Mouse (Mus musculus): ENCODE data around the gene Fam117a.

DNA sequence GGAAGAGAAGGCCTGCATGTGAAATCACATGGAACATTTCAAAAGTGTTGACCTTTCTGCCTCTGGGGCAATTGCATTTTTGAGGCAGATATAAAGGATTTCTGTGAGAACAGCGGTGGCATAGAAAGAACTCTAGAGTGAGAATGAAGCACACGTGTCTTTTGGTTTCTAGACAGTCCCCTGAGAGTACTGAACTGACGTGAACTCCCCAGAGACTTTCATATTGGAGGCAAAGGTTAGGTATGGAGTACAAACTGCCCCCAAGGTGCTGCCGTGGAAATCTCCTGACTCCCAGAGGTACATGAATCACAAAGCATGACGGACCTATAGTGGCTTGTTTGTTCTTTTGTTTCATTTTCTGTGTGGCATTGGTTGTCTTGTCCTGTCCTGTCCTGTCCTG is 8.2 kb upstream of the Fam117a start:
- no peak for TF ChIP-seq ZC3H11A (IDR thresholded peaks at IDR 0.05; ENCODE audit: borderline replicate concordance, low read depth, low read length)
- TF ChIP-seq CHD2 (IDR thresholded peaks at IDR 0.05; ENCODE audit: low read depth, low read length), result no peak
- TF ChIP-seq HCFC1 (IDR thresholded peaks at IDR 0.05; ENCODE audit: borderline replicate concordance, insufficient read depth, low read length), result no peak
- TF ChIP-seq MAFK (IDR thresholded peaks at IDR 0.05; ENCODE audit: insufficient read depth, low read depth, low read length), result no peak
- TF ChIP-seq ZNF384 (IDR thresholded peaks at IDR 0.05; ENCODE audit: low read depth, low read length), result no peak

Data from ES-E14 (cell line).